ENCODE assay signal across 8 mouse cellular contexts in the genomic region with DNA sequence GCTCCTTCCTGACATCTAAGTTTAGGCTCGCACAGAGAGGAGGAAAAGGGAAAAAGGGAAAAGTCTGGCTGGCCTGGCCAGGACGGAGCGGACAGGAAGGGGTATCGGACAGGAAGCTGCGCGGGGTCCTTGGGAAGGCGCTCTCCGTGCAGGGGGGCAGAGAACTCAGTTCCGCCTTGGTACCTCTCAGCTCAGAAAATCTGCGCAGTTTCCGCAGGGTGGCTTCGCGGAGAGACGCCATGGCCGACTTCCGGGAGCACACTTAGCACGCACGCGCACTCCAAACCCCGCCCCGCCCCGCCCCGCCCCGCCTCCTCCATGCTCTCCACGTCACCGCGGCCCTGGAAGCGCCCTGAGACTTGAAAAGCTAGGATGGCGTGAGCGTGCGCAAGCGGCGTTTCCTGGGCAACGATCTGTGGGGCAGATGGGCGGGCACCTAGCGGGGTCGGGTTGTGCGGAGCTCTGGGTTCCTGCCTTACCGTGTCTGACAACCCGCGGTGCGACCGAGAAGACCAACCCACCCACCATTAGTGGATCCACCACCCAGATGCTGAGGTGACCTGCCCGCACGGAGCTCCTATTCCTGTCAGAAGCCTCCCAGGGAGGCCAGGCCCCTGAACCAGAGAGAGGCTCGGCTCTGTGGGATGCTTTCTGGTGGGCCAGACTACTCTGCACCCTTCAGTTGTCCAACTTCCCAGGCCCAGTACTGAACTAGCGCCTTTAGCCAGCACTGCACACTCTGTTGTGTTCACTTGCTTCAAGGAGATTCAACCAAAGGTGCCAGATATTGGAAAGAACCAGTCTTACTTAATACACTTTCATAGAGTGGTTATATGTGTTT. TPM values are rescaled to one million over a fixed set of nuclear protein-coding genes. Genes with fewer than 3 reads are reported as not detected.
DNase-seq lines count a peak whose midpoint lies in the region; ATAC-seq and TF ChIP-seq lines count a peak whose summit lies in the region.

A gene (minus strand): TSS at position 288 of the 841 bp plus-strand sequence.
A gene (plus strand): TSS at position 319 of the 841 bp plus-strand sequence.

- no peak for TF ChIP-seq CTCF in bone marrow, adult 2 months (IDR thresholded peaks at IDR 0.05; ENCODE audit: control insufficient read depth, insufficient read depth, low read length)
- peak; percentile 32; the same call in 1 of the 2 replicates for TF ChIP-seq CTCF in midbrain, postnatal 0 days (IDR thresholded peaks at IDR 0.05)

- no peaks in the 10 kb centered on the region; the same call in 1 of the 2 replicates for H3K4me1 ChIP-seq in bone marrow, adult 2 months (ENCODE audit: control insufficient read depth, insufficient read depth, low read length)
- no peaks in the 10 kb centered on the region for H3K4me1 ChIP-seq in embryonic facial prominence, embryonic 15.5 days
- H3K4me1 ChIP-seq in limb, embryonic 14.5 days (ENCODE audit: control insufficient read depth, insufficient read depth, low read length), result 0 out of 2 replicates have a peak, but pooled peaks cover 2% of the 10 kb centered on the region
- H3K4me1 ChIP-seq in midbrain, postnatal 0 days (ENCODE audit: insufficient read depth, low read length), result peaks cover 3% of the 10 kb centered on the region; the same call in 1 of the 2 replicates

- no peaks in the 10 kb centered on the region for H3K9me3 ChIP-seq in embryonic facial prominence, embryonic 15.5 days (replicated peaks)
- H3K9me3 ChIP-seq in limb, embryonic 14.5 days (ENCODE audit: control insufficient read depth, low read length), result no peaks in the 10 kb centered on the region
- no peaks in the 10 kb centered on the region for H3K9me3 ChIP-seq in midbrain, postnatal 0 days (ENCODE audit: low read length)

- peak within 1 kb of the TSS; percentile 45 for H3K27ac ChIP-seq in bone marrow, adult 2 months (ENCODE audit: control insufficient read depth, insufficient read depth, low read depth, low read length, poor library complexity)
- H3K27ac ChIP-seq in embryonic facial prominence, embryonic 15.5 days (replicated peaks), result peak within 1 kb of the TSS; percentile 89
- peak within 1 kb of the TSS; percentile 79 for H3K27ac ChIP-seq in limb, embryonic 14.5 days (replicated peaks; ENCODE audit: low read depth, low read length)
- peak within 1 kb of the TSS; percentile 92 for H3K27ac ChIP-seq in midbrain, postnatal 0 days (ENCODE audit: low read depth, low read length)

- H3K27me3 ChIP-seq in embryonic facial prominence, embryonic 15.5 days, result no peaks in the 10 kb centered on the region
- H3K27me3 ChIP-seq in limb, embryonic 14.5 days (ENCODE audit: control insufficient read depth, insufficient read depth, low read length), result no peaks in the 10 kb centered on the region
- H3K27me3 ChIP-seq in midbrain, postnatal 0 days (ENCODE audit: insufficient read depth, low read length), result no peaks in the 10 kb centered on the region

- peak within 1 kb of the TSS; percentile 46 for H3K9ac ChIP-seq in embryonic facial prominence, embryonic 15.5 days
- peak within 1 kb of the TSS; percentile 78 for H3K9ac ChIP-seq in limb, embryonic 14.5 days (ENCODE audit: low read depth, low read length, severe bottlenecking)
- H3K9ac ChIP-seq in midbrain, postnatal 0 days (replicated peaks; ENCODE audit: low read length, poor library complexity, severe bottlenecking), result peak within 1 kb of the TSS; percentile 67

- DNase-seq in 416B (ENCODE audit: low read depth), result peak; percentile 96
- peak; percentile 87 for DNase-seq in heart, adult 8-10 months (ENCODE audit: low spot score)
- peak; percentile 92 for DNase-seq in kidney, adult 9 months
- DNase-seq in limb, embryonic 14.5 days (ENCODE audit: low spot score), result peak; percentile 89
- DNase-seq in midbrain, postnatal 0 days (ENCODE audit: low spot score), result peak; percentile 97
- peak; percentile 39 to 63 for DNase-seq in spleen, postnatal 14 days (ENCODE audit: low spot score in 2 of 2)

- peak; percentile 99 for ATAC-seq in embryonic facial prominence, embryonic 15.5 days (ENCODE audit: insufficient number of reproducible peaks, low FRiP score, low TSS enrichment, low read depth)
- ATAC-seq in limb, embryonic 14.5 days (ENCODE audit: low FRiP score, low read depth), result peak; percentile 99
- peak; percentile 99 for ATAC-seq in midbrain, postnatal 0 days (ENCODE audit: low FRiP score)

- TF ChIP-seq POLR2A in bone marrow, adult 2 months (IDR thresholded peaks at IDR 0.05; ENCODE audit: borderline replicate concordance, control insufficient read depth, low read depth, low read length), result peak; percentile 48; the same call in 1 of the 2 replicates
- TF ChIP-seq POLR2A in limb, embryonic 14.5 days (IDR thresholded peaks at IDR 0.05; ENCODE audit: borderline replicate concordance, extremely low read depth, insufficient read depth, insufficient read length), result peak; percentile 43; the same call in 1 of the 2 replicates

- peak within 1 kb of the TSS; percentile 89 for H3K4me3 ChIP-seq in bone marrow, adult 2 months (replicated peaks; ENCODE audit: control insufficient read depth, low read depth, low read length)
- peak within 1 kb of the TSS; percentile 67 for H3K4me3 ChIP-seq in embryonic facial prominence, embryonic 15.5 days (replicated peaks)
- peak within 1 kb of the TSS; percentile 64 for H3K4me3 ChIP-seq in limb, embryonic 14.5 days (replicated peaks; ENCODE audit: low read length)
- peak within 1 kb of the TSS; percentile 44 for H3K4me3 ChIP-seq in midbrain, postnatal 0 days (ENCODE audit: low read depth, low read length)

- peak within 1 kb of the TSS; percentile 70 for H3K4me2 ChIP-seq in embryonic facial prominence, embryonic 15.5 days (replicated peaks)
- H3K4me2 ChIP-seq in limb, embryonic 14.5 days (replicated peaks; ENCODE audit: low read depth, low read length, severe bottlenecking), result peak within 1 kb of the TSS; percentile 67
- peak within 1 kb of the TSS; percentile 45 for H3K4me2 ChIP-seq in midbrain, postnatal 0 days (ENCODE audit: low read depth, low read length, poor library complexity, severe bottlenecking)

- WGBS in bone marrow, adult 2 months, result 2% methylated on average over 47 of the region's 47 CpGs
- WGBS in embryonic facial prominence, embryonic 15.5 days, result under 1% methylated on average over 47 of the region's 47 CpGs
- 1% methylated on average over 33 of the region's 47 CpGs for WGBS in limb, embryonic 14.5 days
- WGBS in midbrain, postnatal 0 days, result under 1% methylated on average over 44 of the region's 47 CpGs

- H3K36me3 ChIP-seq in embryonic facial prominence, embryonic 15.5 days, result no peaks in the 10 kb centered on the region
- H3K36me3 ChIP-seq in limb, embryonic 14.5 days (ENCODE audit: control insufficient read depth, insufficient read depth, low read length), result peaks cover 7% of the 10 kb centered on the region; the same call in 1 of the 2 replicates
- H3K36me3 ChIP-seq in midbrain, postnatal 0 days (ENCODE audit: insufficient read depth, low read length), result no peaks in the 10 kb centered on the region

RNA-seq across cellular contexts. Expression of the first gene that starts in this region (rescaled TPM):
- 2.3 and 7.5 TPM in 2 replicates for polyA plus RNA-seq in bone marrow, adult 2 months (2011; ENCODE audit: insufficient read depth, insufficient read length, low replicate concordance, missing spikeins)
- polyA plus RNA-seq in embryonic facial prominence, embryonic 15.5 days (2015; fragmentation: Nextera tagmentation; extraction: Ambion mirVana), result 15.1 and 16.9 TPM in 2 replicates
- total RNA-seq in heart, adult 8-10 months (2022), result 10 to 100 TPM; 11.6 to 14.5 (median 13.7) TPM
- polyA plus RNA-seq in limb, embryonic 14.5 days (2012; rRNA removed), result 11.8 and 12.1 TPM in 2 replicates
- 16.5 and 16.7 TPM in 2 replicates for polyA plus RNA-seq in limb, embryonic 14.5 days (2014; fragmentation: Nextera tagmentation; extraction: Ambion mirVana)
- total RNA-seq in midbrain, postnatal 0 days (2014; rRNA removed), result 21.2 and 28.7 TPM in 2 replicates
- polyA plus RNA-seq in midbrain, postnatal 0 days (2015; fragmentation: Nextera tagmentation; extraction: Ambion mirVana), result 14.0 and 16.6 TPM in 2 replicates

RNA-seq across cellular contexts. Expression of the second gene that starts in this region (rescaled TPM):
- polyA plus RNA-seq in bone marrow, adult 2 months (2011; ENCODE audit: insufficient read depth, insufficient read length, low replicate concordance, missing spikeins), result not detected in 2 replicates
- polyA plus RNA-seq in embryonic facial prominence, embryonic 15.5 days (2015; fragmentation: Nextera tagmentation; extraction: Ambion mirVana), result 1.2 and 1.4 TPM in 2 replicates
- under 1 TPM; 0.19 to 0.44 (median 0.34) TPM for total RNA-seq in heart, adult 8-10 months (2022)
- polyA plus RNA-seq in limb, embryonic 14.5 days (2012; rRNA removed), result 0.49 and 0.82 TPM in 2 replicates
- polyA plus RNA-seq in limb, embryonic 14.5 days (2014; fragmentation: Nextera tagmentation; extraction: Ambion mirVana), result 0.61 and 0.69 TPM in 2 replicates
- total RNA-seq in midbrain, postnatal 0 days (2014; rRNA removed), result 0.42 and 2.1 TPM in 2 replicates
- 0.92 and 1.0 TPM in 2 replicates for polyA plus RNA-seq in midbrain, postnatal 0 days (2015; fragmentation: Nextera tagmentation; extraction: Ambion mirVana)

Comparison
In these comparisons a context has a peak if more than half of its experiments do, and no peak if none do; other contexts are left out.
1. Peak in every context shown above with its lines: DNase-seq, ATAC-seq, H3K4me3 ChIP-seq and H3K27ac ChIP-seq.